Mouse (Mus musculus): ENCODE results near the gene Poc5.

Poc5 gene

DNA sequence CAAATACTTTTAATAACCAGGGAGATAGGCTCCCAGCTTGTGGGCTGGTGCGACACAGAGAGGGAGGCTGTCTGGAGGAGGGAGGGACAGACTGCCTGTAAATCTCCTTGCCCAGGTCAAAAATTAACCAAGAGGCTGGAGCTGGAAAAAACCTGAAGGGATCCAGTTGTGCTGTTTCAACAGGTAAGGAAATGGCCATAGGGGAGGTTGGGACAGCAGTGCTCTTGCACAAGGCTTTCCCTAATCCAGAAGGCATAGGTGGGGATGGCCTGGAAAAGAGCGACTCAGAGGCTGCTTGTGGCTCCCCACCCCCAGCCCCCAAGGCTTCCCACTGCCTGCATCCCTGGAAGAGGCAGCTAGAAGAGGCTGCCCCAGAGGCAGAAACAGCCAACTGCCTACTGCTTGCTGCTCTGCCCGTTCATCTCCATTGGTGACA lies 44.3 kb downstream of the Poc5 start:
- DNase-seq (ENCODE audit: low read depth) = no peak

DNA sequence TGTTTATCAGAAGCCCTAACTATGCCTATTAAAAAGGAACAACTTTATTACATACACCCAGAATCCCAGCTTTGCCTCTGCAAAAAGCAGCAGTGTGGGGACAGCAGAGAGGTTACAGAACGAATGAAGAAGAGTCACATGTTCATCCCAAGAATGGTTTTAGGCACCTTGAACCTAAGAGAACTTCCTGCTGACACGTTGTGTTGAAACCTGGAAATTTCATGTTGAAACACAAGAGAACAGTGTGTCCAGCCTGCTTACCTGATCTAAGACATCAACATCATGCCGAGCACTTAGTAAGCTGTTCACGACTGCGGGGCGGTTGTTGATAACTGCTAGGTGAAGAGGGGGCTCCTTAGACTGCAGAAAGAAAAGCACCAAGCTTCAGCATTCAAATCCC lies 44.9 kb downstream of the Poc5 start:
- no peak for DNase-seq (ENCODE audit: low read depth)

DNA sequence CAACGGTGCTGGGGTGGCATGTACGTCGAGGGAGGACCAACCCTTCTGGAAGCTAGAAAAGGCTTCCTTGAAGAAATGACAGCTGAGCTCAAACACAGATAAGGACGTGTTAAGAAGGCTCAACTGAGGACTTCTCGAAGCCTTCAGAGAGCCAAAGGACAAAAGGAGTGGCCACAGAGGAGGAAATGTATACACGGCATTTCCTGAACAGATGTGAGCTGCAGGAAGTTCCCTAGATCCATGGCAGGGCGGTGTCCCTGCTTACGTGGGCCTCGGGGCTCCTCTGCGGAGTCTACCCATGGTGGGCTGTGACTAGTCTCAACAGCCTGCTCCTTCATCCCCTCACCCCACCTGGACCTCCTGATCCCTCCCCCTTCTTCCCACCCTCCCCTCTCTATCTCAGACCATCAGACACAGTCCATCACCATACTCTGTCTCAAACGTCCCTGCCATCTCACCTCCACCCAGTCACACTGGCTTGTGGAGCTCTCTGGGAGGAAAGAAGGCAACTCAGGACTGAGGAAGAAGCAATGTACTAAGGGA lies 45.6 kb downstream of the Poc5 start:
- no peak for DNase-seq (ENCODE audit: low read depth)

DNA sequence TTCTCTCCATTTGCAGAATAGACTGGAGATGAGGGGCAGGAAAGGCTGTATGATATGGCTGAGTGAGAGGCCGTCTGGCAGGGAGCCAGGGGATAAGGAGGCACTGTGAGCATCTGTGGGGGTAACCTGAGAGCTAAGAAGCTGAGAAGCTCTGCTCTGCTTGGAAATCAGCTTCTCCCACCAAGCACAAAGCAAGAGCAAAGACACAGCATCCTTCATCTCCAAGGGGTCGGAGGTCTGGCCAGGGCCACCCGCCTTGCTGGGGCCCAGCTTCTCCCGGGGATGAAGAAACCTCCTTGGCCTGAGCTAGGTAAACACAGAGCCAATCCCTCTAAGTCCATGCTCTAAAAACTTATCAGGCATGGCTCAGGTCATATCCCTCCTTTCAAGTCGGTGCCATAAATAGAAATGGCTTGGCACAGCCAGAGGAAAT lies 46.8 kb downstream of the Poc5 start:
- no peak for DNase-seq (ENCODE audit: low read depth)

DNA sequence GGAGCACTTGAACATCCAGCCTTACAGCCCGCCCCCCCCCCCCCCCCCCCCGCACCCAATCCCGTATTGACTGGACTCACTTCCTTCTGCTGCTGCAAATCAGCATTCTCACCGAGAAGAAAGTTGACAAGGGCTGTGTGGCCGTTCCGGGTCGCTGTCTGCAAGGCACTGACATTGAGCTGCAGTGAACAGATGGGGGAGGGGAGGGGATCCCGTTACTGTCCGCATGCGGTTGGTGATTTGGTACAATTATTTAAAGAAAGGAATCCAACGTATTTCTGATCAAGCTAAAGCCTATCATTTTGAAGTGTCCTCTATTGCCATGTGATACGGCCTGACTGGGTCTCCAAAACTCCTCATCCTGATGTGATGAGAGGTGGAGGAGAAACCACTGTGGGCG lies 47.7 kb downstream of the Poc5 start:
- no peak for DNase-seq (ENCODE audit: low read depth)

DNA sequence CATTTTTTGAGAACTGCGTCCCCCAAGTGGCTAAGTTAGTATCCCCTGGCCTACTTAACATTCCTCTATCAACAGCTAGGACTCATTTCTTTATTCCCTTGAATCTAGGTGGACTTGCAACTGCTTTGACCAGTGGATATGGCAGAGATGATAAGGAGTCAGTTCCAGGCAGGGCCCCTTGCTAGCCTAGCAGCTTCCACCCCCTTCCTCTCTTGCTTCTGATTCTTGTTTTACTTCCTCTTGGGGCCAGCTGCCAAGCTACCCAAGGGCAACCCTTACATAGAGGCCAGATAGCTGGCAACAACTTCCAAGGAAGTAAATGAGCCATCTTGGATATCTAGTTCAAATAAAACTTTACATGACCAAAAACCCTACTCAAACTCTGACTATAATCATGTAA lies 48.8 kb downstream of the Poc5 start:
- no peak for DNase-seq (ENCODE audit: low read depth)

DNA sequence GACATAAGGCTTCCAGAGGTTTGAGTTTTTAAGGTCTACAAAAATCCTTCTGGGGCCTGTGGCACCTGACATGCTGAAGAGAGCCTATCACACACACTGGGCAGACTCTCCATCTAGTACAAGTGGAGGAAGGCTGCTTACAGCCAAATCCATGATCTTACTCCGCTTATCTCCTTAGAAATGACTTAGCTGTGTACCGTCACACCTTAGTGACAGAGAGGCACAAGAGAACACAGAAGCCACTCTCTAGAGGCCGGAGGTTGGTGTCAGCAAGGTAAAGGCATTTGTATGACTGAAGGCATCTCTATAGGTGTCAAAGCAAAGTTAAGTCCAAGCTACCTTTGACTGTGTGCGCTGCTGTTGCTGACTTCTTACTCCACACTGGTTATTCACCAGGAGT lies 52.3 kb downstream of the Poc5 start:
- no peak for DNase-seq (ENCODE audit: low read depth)

DNA sequence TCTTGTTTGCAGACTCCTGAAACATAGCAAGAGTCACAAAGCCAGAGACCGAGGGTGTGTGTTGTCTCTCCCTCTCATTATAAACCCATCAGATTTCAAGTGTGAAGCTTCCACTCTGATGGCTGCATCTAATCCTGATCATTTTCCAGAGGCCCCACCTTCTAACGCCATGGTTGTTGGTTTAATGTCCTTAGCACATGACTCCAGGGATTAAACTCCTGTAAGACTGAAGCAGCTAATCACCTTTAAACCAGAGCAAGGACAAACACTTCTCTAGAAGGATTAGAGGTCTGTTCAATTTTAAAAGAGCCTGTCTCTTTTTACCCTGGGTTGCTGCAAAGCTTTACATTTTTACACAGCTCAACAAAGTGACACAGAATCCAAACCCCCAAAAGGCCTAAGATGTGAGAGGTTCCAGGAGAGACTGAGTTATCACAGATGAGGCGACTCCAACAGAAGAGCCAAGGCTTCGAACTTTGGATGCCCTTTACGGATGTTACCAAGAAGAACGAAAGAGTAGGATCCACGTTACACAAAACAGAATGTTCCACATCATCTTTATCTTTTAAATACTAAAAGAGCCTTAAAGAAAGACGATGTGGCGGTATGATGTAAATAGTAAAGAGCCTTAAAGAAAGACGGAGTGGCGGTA lies 62.2 kb downstream of the Poc5 start:
- DNase-seq (ENCODE audit: low read depth) = no peak

DNA sequence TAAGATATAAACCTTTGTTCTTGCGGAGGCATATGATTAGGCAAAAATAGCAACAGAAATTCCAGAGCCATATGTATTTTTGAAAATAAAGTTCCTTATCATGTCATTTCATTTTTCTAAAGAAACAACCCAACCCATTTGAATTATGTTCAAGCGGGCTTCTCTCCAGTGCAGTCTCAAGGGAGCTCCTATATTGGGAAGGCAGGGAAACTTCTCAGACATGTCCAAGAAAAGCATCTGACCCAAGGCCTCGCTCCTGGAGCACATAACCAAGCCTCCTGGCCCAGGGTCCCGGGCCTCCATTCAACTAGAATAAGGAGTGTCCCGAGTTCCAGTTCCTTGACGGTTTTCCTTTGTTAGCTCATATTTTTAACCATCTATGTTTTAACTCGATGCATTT lies 62.8 kb downstream of the Poc5 start:
- no peak for DNase-seq (ENCODE audit: low read depth)

DNA sequence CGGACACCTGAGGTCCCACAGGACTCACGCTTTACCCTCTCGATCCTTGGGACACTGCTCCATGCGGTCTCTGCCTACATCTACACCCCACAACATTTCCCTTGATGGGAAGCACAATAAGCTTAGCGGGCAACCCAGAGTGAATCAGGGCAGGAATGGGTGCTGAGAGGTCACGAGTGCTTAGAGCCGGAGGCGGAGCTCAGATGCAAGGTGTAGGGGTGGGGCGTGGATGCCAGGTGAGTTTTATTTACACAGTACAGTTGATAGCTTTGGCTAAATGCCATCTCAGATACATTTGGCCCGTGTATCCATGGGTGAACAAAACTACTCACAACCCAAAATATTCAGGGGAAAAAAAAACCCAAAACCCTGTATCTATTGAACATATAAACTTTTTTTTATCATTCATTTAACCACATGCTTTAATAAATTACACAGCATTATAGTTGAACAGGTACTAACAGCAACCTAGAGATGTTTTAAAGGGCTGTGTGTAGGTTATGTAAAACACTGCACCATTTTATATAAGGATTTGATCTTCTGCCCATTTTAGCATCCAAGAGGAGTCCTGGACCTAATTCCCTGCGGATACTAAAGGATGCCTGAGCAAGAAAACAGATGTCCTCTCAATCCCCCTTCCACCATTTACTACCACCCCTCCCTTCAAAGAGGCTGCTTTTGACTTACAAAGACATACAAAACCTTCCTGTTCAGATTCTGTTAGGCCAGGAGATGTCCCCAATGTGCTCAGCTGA lies 63.5 kb downstream of the Poc5 start:
- no peak for DNase-seq (ENCODE audit: low read depth)

DNA sequence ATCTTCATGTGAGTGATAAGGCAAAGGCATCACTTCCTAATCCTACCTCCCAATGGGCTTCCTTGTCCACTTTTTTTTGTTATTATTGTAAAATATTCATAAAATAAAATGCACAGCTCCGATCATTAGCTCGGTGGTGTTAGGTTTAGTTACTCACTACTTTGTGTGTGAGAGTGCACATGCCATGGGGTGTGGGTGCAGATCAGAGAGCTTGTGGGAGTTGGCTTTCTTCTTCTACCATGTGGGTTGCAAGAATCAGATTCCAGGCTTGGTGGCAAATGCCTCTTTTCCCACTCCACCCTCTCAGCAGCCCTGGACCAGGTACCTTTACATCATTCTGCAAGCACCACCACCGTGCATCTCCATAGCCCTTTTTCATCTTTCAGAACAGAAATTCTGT lies 64.5 kb downstream of the Poc5 start:
- no peak for DNase-seq (ENCODE audit: low read depth)

DNA sequence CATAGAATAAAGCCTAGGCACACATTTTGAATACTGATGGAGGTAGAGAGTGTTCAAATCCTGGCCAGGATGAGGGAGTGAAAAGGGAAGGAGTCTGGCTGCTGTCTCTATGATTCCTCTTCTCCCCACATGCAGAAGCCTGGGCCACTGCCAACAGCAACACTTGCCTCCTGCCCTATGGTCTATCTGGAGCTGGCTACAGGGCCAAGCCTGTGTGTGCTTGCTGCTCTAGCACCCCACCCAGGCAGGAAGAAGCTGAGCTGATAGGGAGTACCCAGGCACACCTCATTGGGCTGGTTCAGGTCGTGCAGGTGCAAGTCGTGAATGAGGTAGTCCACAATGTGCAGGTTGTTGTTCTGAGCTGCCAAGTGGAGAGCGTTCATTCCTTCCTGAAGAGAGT lies 66.2 kb downstream of the Poc5 start:
- no peak for DNase-seq (ENCODE audit: low read depth)

DNA sequence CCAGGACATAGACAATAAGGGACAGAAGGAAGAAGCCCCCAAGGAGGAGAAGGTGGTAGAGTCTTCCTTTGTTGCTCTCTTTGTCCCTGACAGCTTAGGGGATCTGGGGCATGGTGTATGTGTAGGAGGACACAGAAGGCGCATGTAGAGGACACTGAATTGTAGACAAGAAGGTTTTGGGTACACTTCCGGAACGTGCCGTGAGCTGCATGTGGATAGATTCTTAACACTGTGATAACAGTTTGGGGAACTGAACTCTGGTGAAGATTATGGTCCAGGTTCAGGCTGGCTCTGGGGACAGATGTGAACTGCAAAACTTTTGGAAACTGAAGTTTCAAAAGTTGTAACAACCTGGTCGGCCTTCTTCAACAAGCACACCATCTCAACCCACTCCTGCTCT lies 69.5 kb downstream of the Poc5 start:
- no peak for DNase-seq (ENCODE audit: low read depth)

DNA sequence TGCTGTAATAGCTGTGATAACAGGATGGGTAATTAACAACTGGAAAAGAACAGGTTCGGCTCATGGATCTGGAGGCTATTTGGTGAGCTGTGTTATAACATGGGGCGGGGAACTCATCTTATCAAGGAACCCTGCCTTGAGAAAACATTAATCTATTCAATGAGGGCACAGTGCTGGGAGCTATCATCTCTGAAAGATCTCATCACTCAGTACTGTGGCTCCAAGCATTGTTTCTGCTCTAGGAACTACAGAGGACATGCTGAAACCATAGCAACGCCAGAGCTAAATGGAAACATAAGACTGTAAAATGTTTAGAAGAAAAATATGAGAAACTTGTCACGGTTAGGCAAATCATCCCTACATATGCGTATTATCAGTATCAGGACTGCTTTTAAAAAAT lies 69.9 kb downstream of the Poc5 start:
- no peak for DNase-seq (ENCODE audit: low read depth)

DNA sequence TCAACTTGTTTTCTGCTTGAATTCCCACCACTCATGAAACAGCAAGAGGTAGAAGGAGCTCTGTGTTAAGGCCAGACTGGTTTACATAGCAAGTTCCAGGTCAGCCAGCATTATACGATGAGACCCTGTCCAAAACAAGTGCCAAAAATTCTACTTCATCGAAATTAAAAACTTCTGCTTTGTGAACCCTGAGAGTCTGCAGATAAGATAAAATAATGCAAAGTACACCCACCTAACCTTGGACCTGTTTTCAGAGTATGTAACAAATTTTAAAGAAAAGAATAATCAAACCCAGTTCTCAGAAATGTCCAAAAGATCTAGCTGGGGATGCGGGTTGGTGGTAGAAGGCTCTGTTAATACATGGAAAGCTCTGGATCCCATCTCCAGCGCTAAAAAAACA lies 70.5 kb downstream of the Poc5 start:
- no peak for DNase-seq (ENCODE audit: low read depth)

DNA sequence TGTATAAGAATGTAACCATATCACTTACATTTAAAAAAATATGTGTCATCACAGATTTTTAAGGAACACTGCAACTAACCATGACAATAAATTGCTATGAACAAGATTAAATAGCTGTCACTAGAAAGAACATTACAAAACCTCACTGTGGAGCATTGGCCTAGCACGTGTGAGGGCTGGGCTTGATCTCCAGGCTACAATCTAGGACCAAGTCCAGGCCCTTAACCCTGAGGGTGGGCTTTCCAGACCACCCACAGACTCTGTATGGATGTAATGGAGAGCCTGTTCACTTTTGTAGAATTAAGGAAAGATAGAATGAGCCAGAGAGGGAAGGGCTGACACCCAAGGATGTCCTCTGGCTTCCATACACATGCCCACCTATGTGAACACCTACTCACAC lies 74.5 kb downstream of the Poc5 start:
- no peak for DNase-seq (ENCODE audit: low read depth)

DNA sequence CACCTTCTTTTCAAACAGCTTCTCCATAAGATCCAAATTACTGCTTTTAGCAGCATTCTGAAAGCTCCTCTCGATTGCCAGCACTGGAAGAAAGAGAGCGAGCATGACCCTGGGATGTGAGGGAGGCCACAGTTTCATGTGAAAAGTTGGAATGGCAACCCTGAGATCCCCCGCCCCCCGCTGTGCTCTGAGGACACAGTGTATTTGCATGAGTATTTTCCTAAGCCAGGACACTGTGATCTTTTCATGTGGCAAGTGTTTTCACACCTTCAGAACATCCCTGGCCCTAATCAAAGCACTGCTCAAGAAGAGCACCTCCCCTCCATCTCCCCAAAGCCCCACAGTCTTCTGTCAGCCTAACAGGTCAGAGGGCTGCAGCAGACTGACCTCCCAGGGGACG lies 77.2 kb downstream of the Poc5 start:
- DNase-seq (ENCODE audit: low read depth) = no peak
